Mouse (Mus musculus) neural tube, embryonic 11.5 days (tissue): ENCODE measurements around the gene Prkaa1. TPM values are rescaled to one million over a fixed set of nuclear protein-coding genes. Genes with fewer than 3 reads are reported as not detected.
"Not testable (repeated sequence)": the region's sequence is repeated elsewhere in the genome, so short reads cannot be mapped to it uniquely, and the experiment has no call there.

Source experiments
- ATAC-seq: fragments of 200-750 bp; cut with Nextera tagmentation; 2 replicates; pipeline ENCODE4 v1.8.0; 2017; ENCODE audit warnings: moderate number of reproducible peaks, mild to moderate bottlenecking, moderate TSS enrichment, moderate library complexity; ENCODE audit not compliant: insufficient read depth, low FRiP score, low TSS enrichment
- DNase-seq: peaks from one replicate; pipeline ENCODE4 v3.0.0-alpha.2; 2015; ENCODE audit warnings: low spot score
- H3K27ac ChIP-seq: fragments of 300-500 bp; sonication (generic); 2 replicates; pipeline ENCODE4 v1.5.1; 2014; ENCODE audit warnings: low read depth, mild to moderate bottlenecking, low read length
- H3K27me3 ChIP-seq: fragments of 300-500 bp; sonication (generic); 2 replicates; pipeline ENCODE4 v1.6.1; 2014; ENCODE audit warnings: mild to moderate bottlenecking, low read length, mixed read lengths; ENCODE audit not compliant: control insufficient read depth, insufficient read depth
- H3K36me3 ChIP-seq: fragments of 300-500 bp; sonication (generic); 2 replicates; pipeline ENCODE4 v1.6.1; 2014; ENCODE audit warnings: mild to moderate bottlenecking, low read length, moderate library complexity, mixed read lengths; ENCODE audit not compliant: control insufficient read depth, insufficient read depth
- H3K4me1 ChIP-seq: fragments of 300-500 bp; sonication (generic); 2 replicates; pipeline ENCODE4 v1.6.1; 2014; ENCODE audit warnings: low read length, mixed read lengths; ENCODE audit not compliant: control insufficient read depth, insufficient read depth
- H3K4me2 ChIP-seq: fragments of 300-500 bp; sonication (generic); 2 replicates; pipeline ENCODE4 v1.6.1; 2014; ENCODE audit warnings: low read depth, mild to moderate bottlenecking, moderate library complexity
- H3K4me3 ChIP-seq: fragments of 300-500 bp; sonication (generic); 2 replicates; pipeline ENCODE4 v1.5.1; 2014; ENCODE audit warnings: low read depth, low read length
- H3K9ac ChIP-seq: fragments of 300-500 bp; sonication (generic); 2 replicates; pipeline ENCODE4 v1.6.1; 2014; ENCODE audit warnings: mild to moderate bottlenecking, low read length
- H3K9me3 ChIP-seq: fragments of 300-500 bp; sonication (generic); 2 replicates; pipeline ENCODE4 v1.6.1; 2016; ENCODE audit warnings: low read length; ENCODE audit not compliant: control insufficient read depth
- WGBS: fragments of 180-500 bp; shearing (Covaris S2); extraction: QIAGEN DNeasy Blood & Tissue Kit; methylation state at CpG from one replicate; pipeline ENCODE4 v1.1.7; 2014; 5-methylcytosine and 5-hydroxymethylcytosine counted together
- polyA plus RNA-seq: library from polyadenylated mRNA; unstranded; fragments of >200 nt; fragmentation: Nextera tagmentation; extraction: Ambion mirVana; gene quantifications from 2 replicates; pipeline ENCODE4 v1.2.1, GENCODE M21; 2014

Prkaa1 gene
- polyA plus RNA-seq, 1 experiment from 2014 or later = 21.2 TPM

GRCm38 (mm10) chr15:5194931-5195330 lies 51.3 kb downstream of the Prkaa1 start:
- Histone ChIP-seq H3K27me3 (no peaks in the 10 kb centered on the region), H3K4me1 (no peaks in the 10 kb centered on the region), H3K27ac (no peak overlapping the region), H3K4me3 (no peak overlapping the region), H3K9ac (no peak overlapping the region), H3K9me3 (no peaks in the 10 kb centered on the region), H3K4me2 (no peak overlapping the region), H3K36me3 (no peaks in the 10 kb centered on the region)
- DNase-seq = no peak
- ATAC-seq = no peak
- WGBS = 89% methylated on average over 9 of the region's 9 CpGs

GRCm38 (mm10) chr15:5195987-5196514 lies 52.4 kb downstream of the Prkaa1 start:
- DNase-seq = no peak
- H3K27me3 ChIP-seq = no peaks in the 10 kb centered on the region
- no peaks in the 10 kb centered on the region for H3K4me1 ChIP-seq
- WGBS = 45% methylated on average over 4 of the region's 4 CpGs
- no peak overlapping the region for H3K9ac ChIP-seq
- H3K27ac ChIP-seq = no peak overlapping the region
- no peak overlapping the region for H3K4me3 ChIP-seq
- no peak for ATAC-seq
- no peaks in the 10 kb centered on the region for H3K9me3 ChIP-seq
- no peaks in the 10 kb centered on the region for H3K36me3 ChIP-seq
- no peak overlapping the region for H3K4me2 ChIP-seq

GRCm38 (mm10) chr15:5196691-5197090 lies 53.0 kb downstream of the Prkaa1 start:
- Histone ChIP-seq H3K9ac (no peak overlapping the region), H3K4me2 (no peak overlapping the region), H3K36me3 (no peaks in the 10 kb centered on the region), H3K4me1 (no peaks in the 10 kb centered on the region), H3K27me3 (no peaks in the 10 kb centered on the region), H3K27ac (no peak overlapping the region), H3K4me3 (no peak overlapping the region), H3K9me3 (no peaks in the 10 kb centered on the region)
- 61% methylated on average over 4 of the region's 4 CpGs for WGBS
- ATAC-seq (no peak), DNase-seq (no peak)

- Histone ChIP-seq H3K9me3 (no peaks in the 10 kb centered on the region), H3K4me1 (no peaks in the 10 kb centered on the region), H3K27ac (no peak overlapping the region), H3K4me3 (no peak overlapping the region), H3K9ac (no peak overlapping the region), H3K4me2 (no peak overlapping the region), H3K36me3 (no peaks in the 10 kb centered on the region), H3K27me3 (no peaks in the 10 kb centered on the region)
- no peak for DNase-seq
- ATAC-seq = no peak
- WGBS = 92% methylated on average over 9 of the region's 9 CpGs
Measured at GRCm38 (mm10) chr15:5205222-5205621, 61.6 kb downstream of the Prkaa1 start.

- H3K27ac ChIP-seq = no peak overlapping the region
- no peak for ATAC-seq
- WGBS = 100% methylated on average over 3 of the region's 3 CpGs
- no peaks in the 10 kb centered on the region for H3K36me3 ChIP-seq
- H3K9me3 ChIP-seq = no peaks in the 10 kb centered on the region
- DNase-seq = no peak
- H3K4me2 ChIP-seq = no peak overlapping the region
- no peak overlapping the region for H3K9ac ChIP-seq
- H3K4me1 ChIP-seq = no peaks in the 10 kb centered on the region
- no peak overlapping the region for H3K4me3 ChIP-seq
- H3K27me3 ChIP-seq = no peaks in the 10 kb centered on the region
Measured at GRCm38 (mm10) chr15:5209116-5209515, 65.5 kb downstream of the Prkaa1 start.

GRCm38 (mm10) chr15:5220491-5220890 lies 76.8 kb downstream of the Prkaa1 start:
- H3K36me3 ChIP-seq = no peaks in the 10 kb centered on the region

GRCm38 (mm10) chr15:5230746-5231145 lies 87.1 kb downstream of the Prkaa1 start:
- not testable (repeated sequence) for H3K9ac ChIP-seq, H3K4me1 ChIP-seq, ATAC-seq, H3K27ac ChIP-seq, H3K9me3 ChIP-seq, H3K4me2 ChIP-seq, H3K36me3 ChIP-seq, H3K4me3 ChIP-seq, H3K27me3 ChIP-seq, DNase-seq
- 88% methylated on average over 10 of the region's 10 CpGs for WGBS

More at GRCm38 (mm10) chr15:5220491-5220890, 76.8 kb downstream of the Prkaa1 start:
- no peak overlapping the region for H3K4me2 ChIP-seq
- no peak for DNase-seq
- 92% methylated on average over 6 of the region's 6 CpGs for WGBS
- no peaks in the 10 kb centered on the region for H3K27me3 ChIP-seq
- no peak overlapping the region for H3K4me3 ChIP-seq
- H3K4me1 ChIP-seq = no peaks in the 10 kb centered on the region
- no peak overlapping the region for H3K27ac ChIP-seq
- ATAC-seq = no peak
- no peaks in the 10 kb centered on the region for H3K9me3 ChIP-seq
- no peak overlapping the region for H3K9ac ChIP-seq

Other genes with a start within 250 kb of the Prkaa1 start
- gene Mroh2b, start 245.1 kb upstream of the Prkaa1 start, polyA plus RNA-seq = not detected in 2 replicates
- gene C7, start 80.1 kb upstream of the Prkaa1 start, polyA plus RNA-seq = 0.28 TPM in 1 of 2 replicates, not detected in the other
- gene Card6, start 35.3 kb upstream of the Prkaa1 start, polyA plus RNA-seq = 1.1 and 1.4 TPM in 2 replicates
- 487 and 490 TPM in 2 replicates for gene Rpl37, start 27.2 kb upstream of the Prkaa1 start, polyA plus RNA-seq
- gene Ttc33, start 41.7 kb downstream of the Prkaa1 start, polyA plus RNA-seq = 46.6 and 49.3 TPM in 2 replicates
- 1.3 and 1.4 TPM in 2 replicates for gene Ptger4, start 100.3 kb downstream of the Prkaa1 start, polyA plus RNA-seq